Mouse (Mus musculus): ENCODE measurements around the gene Car2.

Car2 gene

GRCm38 (mm10) chr3:14886102-14887098, at the start of gene Car2:
Gene Car2 (plus strand): TSS chr3:14886273.
- peak; percentile 45 for DNase-seq (ENCODE audit: low read depth, low spot score)

GRCm38 (mm10) chr3:14838936-14839335, 47.1 kb upstream of the Car2 start:
- DNase-seq (ENCODE audit: low read depth, low spot score), result no peak

GRCm38 (mm10) chr3:14839466-14840118, 46.5 kb upstream of the Car2 start:
- DNase-seq (ENCODE audit: low read depth, low spot score), result no peak

- no peak for DNase-seq (ENCODE audit: low read depth, low spot score)
Observed at GRCm38 (mm10) chr3:14848587-14849254, 37.4 kb upstream of the Car2 start.

GRCm38 (mm10) chr3:14853966-14854365, 32.1 kb upstream of the Car2 start:
- DNase-seq (ENCODE audit: low read depth, low spot score), result no peak

- DNase-seq (ENCODE audit: low read depth, low spot score), result no peak
Observed at GRCm38 (mm10) chr3:14854446-14854845, 31.6 kb upstream of the Car2 start.

GRCm38 (mm10) chr3:14857874-14858273, 28.2 kb upstream of the Car2 start:
- DNase-seq (ENCODE audit: low read depth, low spot score), result no peak

- no peak for DNase-seq (ENCODE audit: low read depth, low spot score)
Observed at GRCm38 (mm10) chr3:14860291-14860690, 25.8 kb upstream of the Car2 start.

GRCm38 (mm10) chr3:14861165-14861564, 24.9 kb upstream of the Car2 start:
- no peak for DNase-seq (ENCODE audit: low read depth, low spot score)

- DNase-seq (ENCODE audit: low read depth, low spot score), result no peak
Observed at GRCm38 (mm10) chr3:14861787-14862186, 24.3 kb upstream of the Car2 start.

- no peak for DNase-seq (ENCODE audit: low read depth, low spot score)
Observed at GRCm38 (mm10) chr3:14862654-14863021, 23.4 kb upstream of the Car2 start.

- DNase-seq (ENCODE audit: low read depth, low spot score), result no peak
Observed at GRCm38 (mm10) chr3:14863022-14863711, 22.9 kb upstream of the Car2 start, which contains the start of gene Car3. Gene Car3 (plus strand): TSS chr3:14863512.

- no peak for DNase-seq (ENCODE audit: low read depth, low spot score)
Observed at GRCm38 (mm10) chr3:14863922-14864321, 22.2 kb upstream of the Car2 start.

GRCm38 (mm10) chr3:14865941-14866340, 20.1 kb upstream of the Car2 start:
- no peak for DNase-seq (ENCODE audit: low read depth, low spot score)

- DNase-seq (ENCODE audit: low read depth, low spot score), result peak; percentile 82
Observed at GRCm38 (mm10) chr3:14869779-14870178, 16.3 kb upstream of the Car2 start.

GRCm38 (mm10) chr3:14870528-14870927, 15.5 kb upstream of the Car2 start:
- DNase-seq (ENCODE audit: low read depth, low spot score), result no peak

GRCm38 (mm10) chr3:14871386-14871785, 14.7 kb upstream of the Car2 start:
- no peak for DNase-seq (ENCODE audit: low read depth, low spot score)

- peak; percentile 62 for DNase-seq (ENCODE audit: low read depth, low spot score)
Observed at GRCm38 (mm10) chr3:14874402-14875040, 11.6 kb upstream of the Car2 start.

GRCm38 (mm10) chr3:14876325-14876918, 9.7 kb upstream of the Car2 start:
- no peak for DNase-seq (ENCODE audit: low read depth, low spot score)

- DNase-seq (ENCODE audit: low read depth, low spot score), result no peak
Observed at GRCm38 (mm10) chr3:14877251-14877909, 8.7 kb upstream of the Car2 start.
